Mouse (Mus musculus) megakaryocyte progenitor cell, adult 5-6 weeks (primary cell): ENCODE measurements around the gene Hcfc2. TPM values are rescaled to one million over a fixed set of nuclear protein-coding genes. Genes with fewer than 3 reads are reported as not detected.

Experiments used
- ATAC-seq: replicated peaks from 2 replicates; pipeline ENCODE4 v1.8.0; 2016; ENCODE audit warnings: mild to moderate bottlenecking, moderate TSS enrichment, inconsistent platforms; ENCODE audit not compliant: poor library complexity
- total RNA-seq, 2 experiments: library from RNA; stranded (forward) in 1 of 2; stranded (reverse) in 1 of 2; fragments of 157-497, 149-512 nt in 1 of 2; fragments of 200-1000 nt in 1 of 2; gene quantifications; 2 replicates each; pipeline versions ENCODE4 v1.2.3 to v1.2.4; 2015 to 2017

The Hcfc2 gene
- total RNA-seq, 2 experiments from 2014 or later: 19.6 to 31.5 TPM

GRCm38 (mm10) chr10:82768901-82769300, 72.9 kb downstream of the Hcfc2 start:
- ATAC-seq: no peak

- ATAC-seq: peak; percentile 37; the same call in 1 of the 2 replicates
These were observed 74.8 kb downstream of the Hcfc2 start for GRCm38 (mm10) chr10:82770713-82771112.

- no peak for ATAC-seq
These were observed 75.7 kb downstream of the Hcfc2 start for GRCm38 (mm10) chr10:82771595-82772170.

- ATAC-seq: no peak
These were observed 78.9 kb downstream of the Hcfc2 start for GRCm38 (mm10) chr10:82774841-82775240.

GRCm38 (mm10) chr10:82777075-82777474, 81.1 kb downstream of the Hcfc2 start:
- peak; percentile 48 for ATAC-seq

- no peak for ATAC-seq
These were observed 81.9 kb downstream of the Hcfc2 start for GRCm38 (mm10) chr10:82777886-82778285.

- ATAC-seq: no peak
These were observed 83.0 kb downstream of the Hcfc2 start for GRCm38 (mm10) chr10:82778791-82779549.

GRCm38 (mm10) chr10:82779831-82780230, 83.9 kb downstream of the Hcfc2 start:
- no peak; the same call in 1 of the 2 replicates for ATAC-seq

- peak; percentile 73 for ATAC-seq
These were observed 84.4 kb downstream of the Hcfc2 start for GRCm38 (mm10) chr10:82780322-82780721.

GRCm38 (mm10) chr10:82780816-82781215, 84.9 kb downstream of the Hcfc2 start:
- ATAC-seq: no peak

- no peak for ATAC-seq
These were observed 86.5 kb downstream of the Hcfc2 start for GRCm38 (mm10) chr10:82782472-82782871.

GRCm38 (mm10) chr10:82789181-82789580, 93.2 kb downstream of the Hcfc2 start:
- no peak for ATAC-seq

- no peak for ATAC-seq
These were observed 94.5 kb downstream of the Hcfc2 start for GRCm38 (mm10) chr10:82790504-82790903.

- ATAC-seq: no peak; the same call in 1 of the 2 replicates
These were observed 95.8 kb downstream of the Hcfc2 start for GRCm38 (mm10) chr10:82791713-82792112.

Other genes with a start within 250 kb of the Hcfc2 start
- gene Gm1553, start 203.5 kb upstream of the Hcfc2 start, total RNA-seq (2015): not detected in 2 replicates
- gene Gm1553, start 203.5 kb upstream of the Hcfc2 start, total RNA-seq (2017): not detected in 2 replicates
- gene 1190007I07Rik, start 72.9 kb upstream of the Hcfc2 start, total RNA-seq (2015): 49.7 and 50.9 TPM in 2 replicates
- gene 1190007I07Rik, start 72.9 kb upstream of the Hcfc2 start, total RNA-seq (2017): 70.9 and 103 TPM in 2 replicates
- 44.7 and 49.4 TPM in 2 replicates for gene Tdg, start 66.3 kb upstream of the Hcfc2 start, total RNA-seq (2015)
- gene Tdg, start 66.3 kb upstream of the Hcfc2 start, total RNA-seq (2017): 84.1 and 125 TPM in 2 replicates
- 0.15 and 0.56 TPM in 2 replicates for gene Glt8d2, start 5.5 kb upstream of the Hcfc2 start, total RNA-seq (2015)
- gene Glt8d2, start 5.5 kb upstream of the Hcfc2 start, total RNA-seq (2017): 0.87 and 1.2 TPM in 2 replicates
- gene Nfyb, start 68.0 kb downstream of the Hcfc2 start, total RNA-seq (2015): 36.2 and 41.8 TPM in 2 replicates
- 65.0 and 92.2 TPM in 2 replicates for gene Nfyb, start 68.0 kb downstream of the Hcfc2 start, total RNA-seq (2017)
- gene Txnrd1, start 137.8 kb downstream of the Hcfc2 start, total RNA-seq (2015): 50.6 and 56.6 TPM in 2 replicates
- 96.0 and 102 TPM in 2 replicates for gene Txnrd1, start 137.8 kb downstream of the Hcfc2 start, total RNA-seq (2017)
- gene Eid3, start 170.5 kb downstream of the Hcfc2 start, total RNA-seq (2015): 3.0 and 3.6 TPM in 2 replicates
- 3.1 and 4.7 TPM in 2 replicates for gene Eid3, start 170.5 kb downstream of the Hcfc2 start, total RNA-seq (2017)